Mouse (Mus musculus) hindbrain, embryonic 14.5 days (tissue): ENCODE data around the gene Medag. TPM values are rescaled to one million over a fixed set of nuclear protein-coding genes. Genes with fewer than 3 reads are reported as not detected.
A peak's percentile ranks its signal among the peaks of the same experiment; 100 is the strongest.

ENCODE experiments used
- ATAC-seq: fragments of 200-750 bp; cut with Nextera tagmentation; 2 replicates; pipeline ENCODE4 v1.8.0; 2017; ENCODE audit warnings: moderate number of reproducible peaks, mild to moderate bottlenecking, moderate TSS enrichment, moderate library complexity; ENCODE audit not compliant: low FRiP score
- DNase-seq: peaks from one replicate; pipeline ENCODE4 v3.0.0-alpha.2; 2015; ENCODE audit warnings: low spot score
- H3K27ac ChIP-seq: fragments of 300-500 bp; sonication (generic); 2 replicates; pipeline ENCODE4 v1.5.1; 2014; ENCODE audit warnings: mild to moderate bottlenecking, moderate library complexity
- H3K27me3 ChIP-seq: fragments of 300-500 bp; sonication (generic); 2 replicates; pipeline ENCODE4 v1.6.1; 2014; ENCODE audit warnings: mild to moderate bottlenecking, low read length, mixed read lengths; ENCODE audit not compliant: control insufficient read depth, insufficient read depth
- H3K36me3 ChIP-seq: fragments of 300-500 bp; sonication (generic); replicated peaks from 2 replicates; pipeline ENCODE4 v1.6.1; 2014; ENCODE audit not compliant: control insufficient read depth, insufficient read depth
- H3K4me1 ChIP-seq: fragments of 300-500 bp; sonication (generic); replicated peaks from 2 replicates; pipeline ENCODE4 v1.6.1; 2014; ENCODE audit warnings: antibody characterized with exemption, low read length, mixed read lengths; ENCODE audit not compliant: control insufficient read depth, insufficient read depth
- H3K4me2 ChIP-seq: fragments of 300-500 bp; sonication (generic); replicated peaks from 2 replicates; pipeline ENCODE4 v1.6.1; 2014; ENCODE audit warnings: mild to moderate bottlenecking, moderate library complexity
- H3K4me3 ChIP-seq: fragments of 300-500 bp; sonication (generic); replicated peaks from 2 replicates; pipeline ENCODE4 v1.5.1; 2014; ENCODE audit warnings: mild to moderate bottlenecking, low read length
- H3K9ac ChIP-seq: fragments of 300-500 bp; sonication (generic); 2 replicates; pipeline ENCODE4 v1.6.1; 2014
- H3K9me3 ChIP-seq: fragments of 300-500 bp; sonication (generic); 2 replicates; pipeline ENCODE4 v1.6.1; 2016; ENCODE audit warnings: low read length; ENCODE audit not compliant: control insufficient read depth
- WGBS: fragments of 180-500 bp; shearing (Covaris S2); extraction: QIAGEN DNeasy Blood & Tissue Kit; methylation state at CpG from one replicate; pipeline ENCODE4 v1.1.7; 2014; 5-methylcytosine and 5-hydroxymethylcytosine counted together
- polyA plus RNA-seq: library from polyadenylated mRNA; unstranded; fragments of >200 nt; fragmentation: Nextera tagmentation; extraction: Ambion mirVana; gene quantifications from 2 replicates; pipeline ENCODE4 v1.2.1, GENCODE M21; 2014

Medag gene
- polyA plus RNA-seq, 1 experiment from 2014 or later = 2.5 TPM

GRCm38 (mm10) chr5:149447733-149448132, 36.2 kb downstream of the Medag start:
- WGBS = 85% methylated on average over 5 of the region's 5 CpGs
- Histone ChIP-seq H3K9ac (no peak overlapping the region), H3K27me3 (no peaks in the 10 kb centered on the region), H3K9me3 (no peaks in the 10 kb centered on the region), H3K4me2 (no peak overlapping the region), H3K27ac (no peak overlapping the region), H3K4me1 (no peaks in the 10 kb centered on the region), H3K36me3 (no peaks in the 10 kb centered on the region), H3K4me3 (no peak overlapping the region)
- ATAC-seq (no peak), DNase-seq (no peak)

GRCm38 (mm10) chr5:149449406-149449805, 37.9 kb downstream of the Medag start:
- no peak for DNase-seq
- WGBS = 81% methylated on average over 7 of the region's 7 CpGs

GRCm38 (mm10) chr5:149451209-149451681, 39.7 kb downstream of the Medag start:
- no peak for DNase-seq
- Histone ChIP-seq H3K36me3 (no peaks in the 10 kb centered on the region), H3K4me2 (no peak overlapping the region), H3K27ac (peak overlapping the region; percentile 57), H3K27me3 (no peaks in the 10 kb centered on the region), H3K4me3 (no peak overlapping the region), H3K9me3 (no peaks in the 10 kb centered on the region), H3K9ac (no peak overlapping the region), H3K4me1 (0 out of 2 replicates have a peak, but pooled peaks cover 4% of the 10 kb centered on the region)
- WGBS = 75% methylated on average over 7 of the region's 7 CpGs
- ATAC-seq = no peak

More at GRCm38 (mm10) chr5:149449406-149449805, 37.9 kb downstream of the Medag start:
- H3K9ac ChIP-seq = no peak overlapping the region
- no peak overlapping the region for H3K27ac ChIP-seq
- H3K27me3 ChIP-seq = no peaks in the 10 kb centered on the region
- H3K9me3 ChIP-seq = no peaks in the 10 kb centered on the region
- no peaks in the 10 kb centered on the region for H3K36me3 ChIP-seq
- H3K4me2 ChIP-seq = no peak overlapping the region
- no peak overlapping the region for H3K4me3 ChIP-seq
- no peaks in the 10 kb centered on the region for H3K4me1 ChIP-seq
- ATAC-seq = no peak

GRCm38 (mm10) chr5:149454281-149454680, 42.7 kb downstream of the Medag start:
- H3K27me3 ChIP-seq = no peaks in the 10 kb centered on the region
- DNase-seq = peak; percentile 70
- no peak for ATAC-seq
- no peak overlapping the region for H3K4me2 ChIP-seq
- no peak overlapping the region for H3K27ac ChIP-seq
- no peaks in the 10 kb centered on the region for H3K9me3 ChIP-seq
- no peak overlapping the region for H3K9ac ChIP-seq
- H3K4me3 ChIP-seq = no peak overlapping the region
- H3K36me3 ChIP-seq = no peaks in the 10 kb centered on the region
- 30% methylated on average over 6 of the region's 6 CpGs for WGBS
- 0 out of 2 replicates have a peak, but pooled peaks cover 4% of the 10 kb centered on the region for H3K4me1 ChIP-seq

- DNase-seq (no peak), ATAC-seq (no peak)
- Histone ChIP-seq H3K36me3 (no peaks in the 10 kb centered on the region), H3K27ac (no peak overlapping the region), H3K4me3 (no peak overlapping the region), H3K4me2 (no peak overlapping the region), H3K27me3 (no peaks in the 10 kb centered on the region), H3K9ac (no peak overlapping the region), H3K9me3 (no peaks in the 10 kb centered on the region), H3K4me1 (0 out of 2 replicates have a peak, but pooled peaks cover 4% of the 10 kb centered on the region)
- 92% methylated on average over 7 of the region's 7 CpGs for WGBS
These were observed 45.0 kb downstream of the Medag start for GRCm38 (mm10) chr5:149456544-149456943.

GRCm38 (mm10) chr5:149462071-149462470, 50.5 kb downstream of the Medag start:
- ATAC-seq = no peak
- no peak for DNase-seq
- H3K9me3 ChIP-seq = no peaks in the 10 kb centered on the region
- WGBS = 86% methylated on average over 3 of the region's 3 CpGs
- H3K4me1 ChIP-seq = no peaks in the 10 kb centered on the region
- H3K4me3 ChIP-seq = no peak overlapping the region
- H3K36me3 ChIP-seq = no peaks in the 10 kb centered on the region
- no peaks in the 10 kb centered on the region for H3K27me3 ChIP-seq
- H3K27ac ChIP-seq = no peak overlapping the region
- no peak overlapping the region for H3K4me2 ChIP-seq
- no peak overlapping the region for H3K9ac ChIP-seq

- Histone ChIP-seq H3K4me1 (no peaks in the 10 kb centered on the region), H3K9ac (no peak overlapping the region), H3K4me2 (no peak overlapping the region), H3K4me3 (no peak overlapping the region), H3K9me3 (no peaks in the 10 kb centered on the region), H3K27ac (no peak overlapping the region), H3K36me3 (no peaks in the 10 kb centered on the region), H3K27me3 (no peaks in the 10 kb centered on the region)
- 50% methylated on average over 5 of the region's 5 CpGs for WGBS
- ATAC-seq (no peak), DNase-seq (no peak)
These were observed 53.8 kb downstream of the Medag start for GRCm38 (mm10) chr5:149465305-149465704.

- Histone ChIP-seq H3K4me2 (no peak overlapping the region), H3K27me3 (no peaks in the 10 kb centered on the region), H3K9me3 (no peaks in the 10 kb centered on the region; the same call in 1 of the 2 replicates), H3K9ac (no peak overlapping the region), H3K4me1 (no peaks in the 10 kb centered on the region), H3K27ac (no peak overlapping the region), H3K36me3 (no peaks in the 10 kb centered on the region), H3K4me3 (no peak overlapping the region)
- no peak for DNase-seq
- WGBS = 90% methylated on average over 9 of the region's 9 CpGs
- ATAC-seq = no peak
These were observed 62.6 kb downstream of the Medag start for GRCm38 (mm10) chr5:149474142-149474541.

GRCm38 (mm10) chr5:149474701-149475468, 63.3 kb downstream of the Medag start:
- no peak for ATAC-seq

More at GRCm38 (mm10) chr5:149474701-149475468, 63.3 kb downstream of the Medag start:
- Histone ChIP-seq H3K9me3 (no peaks in the 10 kb centered on the region; the same call in 1 of the 2 replicates), H3K27ac (no peak overlapping the region), H3K4me2 (no peak overlapping the region), H3K27me3 (no peaks in the 10 kb centered on the region), H3K9ac (no peak overlapping the region), H3K4me1 (no peaks in the 10 kb centered on the region), H3K36me3 (no peaks in the 10 kb centered on the region), H3K4me3 (no peak overlapping the region)
- DNase-seq = no peak
- WGBS = 84% methylated on average over 16 of the region's 16 CpGs
